Mouse (Mus musculus): ENCODE data around the gene Rasgef1b. TPM values are rescaled to one million over a fixed set of nuclear protein-coding genes. Genes with fewer than 3 reads are reported as not detected.

Gene Rasgef1b
- polyA plus RNA-seq, 1 experiment from 2014 or later, result 33.1 TPM

DNA sequence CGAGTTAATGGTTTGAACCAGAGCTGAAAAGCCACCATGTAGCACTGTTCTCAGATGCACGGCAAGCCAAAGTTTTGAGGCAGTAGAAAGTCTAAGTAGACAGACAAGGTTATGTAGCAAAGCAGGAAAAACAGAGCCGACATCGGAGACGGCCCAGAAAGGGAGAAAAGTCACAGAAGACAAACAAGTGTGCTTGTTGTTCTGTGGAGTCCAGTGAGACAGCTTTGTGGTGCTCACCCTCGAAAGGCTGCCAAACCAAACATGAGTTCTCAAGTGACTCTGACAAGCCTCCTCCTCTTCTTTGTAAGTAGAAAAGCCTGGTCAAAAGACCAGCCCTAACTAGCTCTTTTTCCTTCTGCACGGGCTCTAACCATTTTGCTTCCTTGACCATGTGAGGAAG, 338.1 kb downstream of the Rasgef1b start:
- Histone ChIP-seq H3K9ac (no peak overlapping the region), H3K36me3 (no peaks in the 10 kb centered on the region), H3K9me3 (replicated peaks) (no peaks in the 10 kb centered on the region), H3K4me1 (replicated peaks) (peaks cover 14% of the 10 kb centered on the region), H3K27ac (peak overlapping the region; percentile 20; the same call in 1 of the 2 replicates), H3K4me2 (no peak overlapping the region), H3K27me3 (no peaks in the 10 kb centered on the region), H3K4me3 (no peak overlapping the region)
- ATAC-seq (replicated peaks; ENCODE audit: insufficient number of reproducible peaks, insufficient read depth, low FRiP score, low read depth), result no peak
- WGBS, result 53% methylated on average over 7 of the region's 7 CpGs

DNA sequence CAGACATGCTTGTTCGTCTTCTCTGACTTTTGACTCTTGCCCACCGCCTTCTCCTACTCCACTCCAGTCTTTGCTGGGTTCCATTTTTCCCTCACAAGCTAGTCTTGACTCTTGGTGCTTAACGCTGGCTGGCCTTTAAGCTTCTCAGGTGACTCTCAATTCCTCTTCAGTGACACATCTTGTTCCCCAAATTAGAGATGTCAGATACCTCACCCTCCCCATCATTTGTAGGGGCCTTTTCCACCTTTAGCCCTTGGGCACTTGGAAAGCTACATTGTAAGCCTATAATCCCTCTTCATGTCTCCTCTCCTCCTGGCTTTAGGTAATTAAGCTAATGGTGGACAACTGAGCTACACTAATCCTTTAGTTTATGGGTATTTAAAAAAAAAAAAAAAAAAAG, 338.6 kb downstream of the Rasgef1b start:
- Histone ChIP-seq H3K9me3 (replicated peaks) (no peaks in the 10 kb centered on the region), H3K4me2 (no peak overlapping the region), H3K27me3 (no peaks in the 10 kb centered on the region), H3K4me1 (replicated peaks) (peaks cover 14% of the 10 kb centered on the region), H3K27ac (0 out of 2 replicates have a peak overlapping the region, but pooled peaks have one; percentile 20), H3K4me3 (no peak overlapping the region), H3K9ac (no peak overlapping the region), H3K36me3 (no peaks in the 10 kb centered on the region)
- no peak for ATAC-seq (replicated peaks; ENCODE audit: insufficient number of reproducible peaks, insufficient read depth, low FRiP score, low read depth)
- WGBS, result 87% methylated on average over 3 of the region's 3 CpGs

DNA sequence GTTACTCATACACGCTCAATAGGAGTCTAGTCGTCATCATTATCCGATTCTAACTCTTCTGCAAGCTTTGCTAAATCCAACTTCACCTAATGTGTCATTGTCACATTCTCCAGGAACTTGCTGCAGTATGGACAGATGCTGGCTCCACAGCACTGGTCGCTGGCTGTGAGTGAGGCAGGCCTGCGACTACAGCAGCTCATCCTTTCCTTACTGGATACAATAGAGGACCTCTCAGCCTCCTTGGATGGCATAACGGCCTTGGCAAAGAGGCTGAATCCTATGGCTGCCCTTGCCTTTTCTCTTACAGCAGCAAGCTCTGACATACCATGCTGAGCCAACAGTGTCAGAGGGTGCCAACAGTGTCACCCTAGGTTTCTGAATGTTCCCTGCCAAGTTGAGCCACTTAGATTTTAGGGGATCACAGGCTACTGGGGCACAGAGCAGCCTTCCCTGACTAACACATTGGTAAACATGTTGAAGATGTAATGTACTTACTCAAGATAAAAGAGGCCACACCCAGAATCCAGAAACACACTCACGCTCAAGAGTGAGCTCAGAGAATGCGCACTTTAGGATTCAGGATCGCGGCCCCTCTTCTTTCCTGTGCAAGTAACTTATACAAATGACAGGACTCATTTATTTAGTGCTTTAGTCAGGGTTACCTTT, 340.1 kb downstream of the Rasgef1b start:
- Histone ChIP-seq H3K27ac (peak overlapping the region; percentile 58), H3K4me2 (no peak overlapping the region), H3K4me3 (no peak overlapping the region), H3K27me3 (no peaks in the 10 kb centered on the region), H3K9me3 (replicated peaks) (no peaks in the 10 kb centered on the region), H3K4me1 (replicated peaks) (peaks cover 14% of the 10 kb centered on the region), H3K36me3 (no peaks in the 10 kb centered on the region), H3K9ac (no peak overlapping the region)
- WGBS, result 84% methylated on average over 10 of the region's 10 CpGs
- no peak for ATAC-seq (replicated peaks; ENCODE audit: insufficient number of reproducible peaks, insufficient read depth, low FRiP score, low read depth)

DNA sequence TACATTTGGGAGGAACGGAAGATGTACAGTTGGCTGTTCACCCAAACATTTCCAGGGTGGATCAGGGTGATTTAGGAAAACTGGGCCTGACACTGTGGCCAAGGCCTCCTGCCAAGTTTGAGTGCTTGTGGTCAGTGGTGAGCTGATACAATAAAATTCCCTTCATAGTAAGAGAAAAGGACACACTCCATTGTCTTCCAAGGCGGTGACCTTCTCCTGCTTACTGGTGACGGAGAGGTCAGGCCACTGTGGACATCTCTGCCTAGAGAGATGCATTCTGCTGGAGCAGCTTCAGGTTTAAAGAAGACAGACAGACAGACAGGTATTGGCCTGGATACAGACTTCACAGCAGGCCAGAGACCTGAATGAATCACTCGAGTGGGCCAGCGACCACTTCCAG, 340.7 kb downstream of the Rasgef1b start:
- no peak for ATAC-seq (replicated peaks; ENCODE audit: insufficient number of reproducible peaks, insufficient read depth, low FRiP score, low read depth)

DNA sequence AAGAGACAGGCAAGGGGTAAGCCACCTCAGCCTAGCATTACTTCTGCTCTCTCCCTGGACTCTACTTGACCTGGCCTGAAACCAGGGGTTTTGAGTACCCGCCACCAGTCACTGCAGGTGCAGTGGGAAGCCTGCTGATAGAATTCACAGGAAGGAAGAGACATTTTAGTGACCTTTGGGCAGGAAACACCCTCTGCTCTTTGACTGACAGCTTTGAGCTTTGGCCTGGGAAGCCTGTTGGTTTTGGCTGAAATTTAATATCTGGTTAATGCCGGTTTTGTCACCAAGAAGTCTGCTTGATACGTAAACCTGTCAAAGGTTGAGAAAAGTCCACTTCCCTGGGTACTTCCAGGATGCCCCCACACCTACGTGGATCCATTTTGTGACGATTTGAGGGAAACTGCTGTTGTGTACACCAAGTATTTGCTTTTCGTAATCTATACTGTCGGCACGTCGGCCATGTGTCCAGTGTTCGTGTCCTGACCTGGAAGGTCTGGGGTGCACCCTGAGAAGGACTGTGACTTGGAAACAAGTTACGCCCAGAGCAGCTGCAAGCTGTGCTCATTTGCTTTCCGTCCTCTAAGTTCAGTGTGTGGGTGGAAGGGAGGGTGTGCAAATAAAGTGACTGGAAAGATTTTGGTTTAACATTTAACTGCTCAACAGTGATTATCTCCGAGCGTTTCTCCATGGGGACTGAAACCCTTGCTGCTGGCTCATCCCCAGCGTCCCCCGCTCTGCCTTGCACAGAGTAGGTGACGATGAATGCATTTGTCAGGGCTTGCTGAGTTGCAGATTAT, 341.5 kb downstream of the Rasgef1b start:
- WGBS, result 57% methylated on average over 17 of the region's 17 CpGs
- peak overlapping the region; percentile 58 for H3K27ac ChIP-seq

More for the DNA sequence above, 340.7 kb downstream of the Rasgef1b start:
- Histone ChIP-seq H3K4me3 (no peak overlapping the region), H3K4me2 (no peak overlapping the region), H3K27me3 (no peaks in the 10 kb centered on the region), H3K9ac (no peak overlapping the region), H3K4me1 (replicated peaks) (peaks cover 14% of the 10 kb centered on the region), H3K36me3 (no peaks in the 10 kb centered on the region), H3K9me3 (replicated peaks) (no peaks in the 10 kb centered on the region), H3K27ac (peak overlapping the region; percentile 58)
- WGBS, result 81% methylated on average over 5 of the region's 5 CpGs

GRCm38 (mm10) chr5:99386246-99386845, 342.5 kb downstream of the Rasgef1b start:
- no peak overlapping the region for H3K4me3 ChIP-seq
- 0 out of 2 replicates have a peak overlapping the region, but pooled peaks have one; percentile 24 for H3K27ac ChIP-seq
- H3K36me3 ChIP-seq, result no peaks in the 10 kb centered on the region
- 68% methylated on average over 14 of the region's 14 CpGs for WGBS
- H3K4me2 ChIP-seq, result no peak overlapping the region
- no peaks in the 10 kb centered on the region for H3K9me3 ChIP-seq (replicated peaks)
- no peak for ATAC-seq (replicated peaks; ENCODE audit: insufficient number of reproducible peaks, insufficient read depth, low FRiP score, low read depth)
- H3K9ac ChIP-seq, result no peak overlapping the region
- H3K4me1 ChIP-seq (replicated peaks), result peaks cover 14% of the 10 kb centered on the region
- H3K27me3 ChIP-seq, result no peaks in the 10 kb centered on the region

More for the DNA sequence above, 341.5 kb downstream of the Rasgef1b start:
- Histone ChIP-seq H3K4me3 (no peak overlapping the region), H3K36me3 (no peaks in the 10 kb centered on the region), H3K9me3 (replicated peaks) (no peaks in the 10 kb centered on the region), H3K27me3 (no peaks in the 10 kb centered on the region), H3K4me2 (no peak overlapping the region), H3K9ac (no peak overlapping the region), H3K4me1 (replicated peaks) (peaks cover 14% of the 10 kb centered on the region)
- ATAC-seq (replicated peaks; ENCODE audit: insufficient number of reproducible peaks, insufficient read depth, low FRiP score, low read depth), result peak; percentile 58; the same call in 1 of the 2 replicates

DNA sequence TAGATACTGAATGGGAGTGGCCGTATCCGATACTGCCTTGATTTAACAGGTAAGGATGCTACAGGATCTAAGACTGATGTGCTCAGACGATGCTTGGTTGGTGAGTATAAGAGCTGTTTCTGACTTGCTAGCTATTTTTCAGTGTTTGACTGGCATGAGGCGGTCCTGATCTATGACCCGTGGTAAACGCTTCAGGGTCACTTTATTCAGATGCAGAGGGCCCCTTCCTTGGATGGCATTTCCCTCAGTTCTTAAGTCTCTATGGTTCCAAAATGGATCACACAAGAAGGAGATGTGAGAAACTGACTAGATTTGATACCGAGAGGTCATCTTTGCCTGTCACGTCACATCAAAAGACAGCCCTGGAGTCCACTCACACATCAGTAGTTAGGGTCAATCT, 343.1 kb downstream of the Rasgef1b start:
- 84% methylated on average over 8 of the region's 8 CpGs for WGBS
- no peaks in the 10 kb centered on the region for H3K27me3 ChIP-seq
- H3K27ac ChIP-seq, result no peak overlapping the region
- H3K4me1 ChIP-seq (replicated peaks), result peaks cover 15% of the 10 kb centered on the region
- no peak for ATAC-seq (replicated peaks; ENCODE audit: insufficient number of reproducible peaks, insufficient read depth, low FRiP score, low read depth)
- no peak overlapping the region for H3K9ac ChIP-seq
- no peak overlapping the region for H3K4me2 ChIP-seq
- no peaks in the 10 kb centered on the region for H3K9me3 ChIP-seq (replicated peaks)
- H3K36me3 ChIP-seq, result no peaks in the 10 kb centered on the region
- no peak overlapping the region for H3K4me3 ChIP-seq

- Histone ChIP-seq H3K4me3 (no peak overlapping the region), H3K9ac (no peak overlapping the region), H3K9me3 (replicated peaks) (no peaks in the 10 kb centered on the region), H3K36me3 (no peaks in the 10 kb centered on the region), H3K27ac (no peak overlapping the region), H3K27me3 (no peaks in the 10 kb centered on the region), H3K4me2 (no peak overlapping the region), H3K4me1 (replicated peaks) (peaks cover 22% of the 10 kb centered on the region)
- WGBS, result 49% methylated on average over 1 of the region's 1 CpGs
- ATAC-seq (replicated peaks; ENCODE audit: insufficient number of reproducible peaks, insufficient read depth, low FRiP score, low read depth), result no peak
These were observed 343.8 kb downstream of the Rasgef1b start for GRCm38 (mm10) chr5:99385090-99385489.

- H3K27ac ChIP-seq, result no peak overlapping the region
- 69% methylated on average over 13 of the region's 13 CpGs for WGBS
- H3K9me3 ChIP-seq (replicated peaks), result no peaks in the 10 kb centered on the region
- ATAC-seq (replicated peaks; ENCODE audit: insufficient number of reproducible peaks, insufficient read depth, low FRiP score, low read depth), result no peak
- no peak overlapping the region for H3K9ac ChIP-seq
- peaks cover 26% of the 10 kb centered on the region for H3K4me1 ChIP-seq (replicated peaks)
- H3K4me3 ChIP-seq, result no peak overlapping the region
- no peaks in the 10 kb centered on the region for H3K36me3 ChIP-seq
- H3K27me3 ChIP-seq, result no peaks in the 10 kb centered on the region
- H3K4me2 ChIP-seq, result no peak overlapping the region
These were observed 345.0 kb downstream of the Rasgef1b start for GRCm38 (mm10) chr5:99383783-99384281.

- peaks cover 20% of the 10 kb centered on the region for H3K4me1 ChIP-seq (replicated peaks)
- no peaks in the 10 kb centered on the region for H3K36me3 ChIP-seq
- H3K9me3 ChIP-seq (replicated peaks), result no peaks in the 10 kb centered on the region
- no peak for ATAC-seq (replicated peaks; ENCODE audit: insufficient number of reproducible peaks, insufficient read depth, low FRiP score, low read depth)
- no peak overlapping the region for H3K4me3 ChIP-seq
- no peak overlapping the region for H3K9ac ChIP-seq
- H3K27ac ChIP-seq, result no peak overlapping the region
- H3K4me2 ChIP-seq, result no peak overlapping the region
- H3K27me3 ChIP-seq, result no peaks in the 10 kb centered on the region
- WGBS, result 79% methylated on average over 5 of the region's 5 CpGs
These were observed 346.1 kb downstream of the Rasgef1b start for GRCm38 (mm10) chr5:99382786-99383185.

DNA sequence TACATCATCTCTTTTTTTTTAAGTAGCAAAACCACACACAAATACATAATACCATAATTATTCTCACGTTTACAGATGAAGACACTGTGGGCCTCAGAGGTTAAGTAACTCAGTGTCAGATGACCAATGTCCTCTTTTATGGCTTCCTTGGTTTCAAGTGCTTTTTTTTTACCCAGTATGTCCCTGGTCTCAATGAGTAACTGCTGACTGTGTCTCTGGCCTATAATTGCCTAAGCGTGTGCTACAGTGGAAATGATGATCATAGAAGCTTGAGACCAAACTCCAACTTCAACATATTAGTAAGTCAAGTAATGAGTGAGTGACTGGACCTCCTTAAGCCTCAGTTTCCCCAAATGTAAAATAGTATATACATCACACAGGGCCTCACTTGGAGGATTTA, 347.2 kb downstream of the Rasgef1b start:
- peaks cover 17% of the 10 kb centered on the region for H3K4me1 ChIP-seq (replicated peaks)
- ATAC-seq (replicated peaks; ENCODE audit: insufficient number of reproducible peaks, insufficient read depth, low FRiP score, low read depth), result no peak

More for the DNA sequence above, 347.2 kb downstream of the Rasgef1b start:
- no peak overlapping the region for H3K9ac ChIP-seq
- H3K4me2 ChIP-seq, result no peak overlapping the region
- no peaks in the 10 kb centered on the region for H3K36me3 ChIP-seq
- no peaks in the 10 kb centered on the region for H3K9me3 ChIP-seq (replicated peaks)
- no peak overlapping the region for H3K4me3 ChIP-seq
- H3K27me3 ChIP-seq, result no peaks in the 10 kb centered on the region
- WGBS, result 86% methylated on average over 2 of the region's 2 CpGs
- no peak overlapping the region for H3K27ac ChIP-seq
